Mouse (Mus musculus) thymus, postnatal 10 days (tissue): Measurements from ENCODE around the gene Adamts7.

ENCODE experiments used
- DNase-seq, 2 experiments: peaks; one replicate each; pipeline ENCODE4 v3.0.0; 2021; ENCODE audit warnings: low spot score in 2 of 2

Gene Adamts7

GRCm38 (mm10) chr9:90257220-90257619, 94.4 kb downstream of the Adamts7 start:
- no peak for DNase-seq
